Mouse (Mus musculus) stomach, embryonic 16.5 days (tissue): ENCODE measurements around the gene Inpp5d. TPM values are rescaled to one million over a fixed set of nuclear protein-coding genes. Genes with fewer than 3 reads are reported as not detected.

ENCODE experiments used
- ATAC-seq: fragments of 200-750 bp; cut with Nextera tagmentation; 2 replicates; pipeline ENCODE4 v1.8.0; 2017; ENCODE audit warnings: moderate number of reproducible peaks, moderate TSS enrichment; ENCODE audit not compliant: insufficient read depth, low FRiP score
- H3K27ac ChIP-seq: fragments of 300-500 bp; sonication (generic); 2 replicates; pipeline ENCODE4 v1.5.1; 2014; ENCODE audit warnings: low read length
- H3K27me3 ChIP-seq: fragments of 300-500 bp; sonication (generic); 2 replicates; pipeline ENCODE4 v1.6.1; 2014; ENCODE audit warnings: low read length, control low read depth, mixed read lengths; ENCODE audit not compliant: control insufficient read depth, insufficient read depth
- H3K36me3 ChIP-seq: fragments of 300-500 bp; sonication (generic); 2 replicates; pipeline ENCODE4 v1.6.1; 2014; ENCODE audit warnings: low read length; ENCODE audit not compliant: control insufficient read depth, insufficient read depth
- H3K4me1 ChIP-seq: fragments of 300-500 bp; sonication (generic); 2 replicates; pipeline ENCODE4 v1.6.1; 2014; ENCODE audit warnings: low read length, control low read depth, mixed read lengths; ENCODE audit not compliant: control insufficient read depth, insufficient read depth
- H3K4me2 ChIP-seq: fragments of 300-500 bp; sonication (generic); 2 replicates; pipeline ENCODE4 v1.6.1; 2014; ENCODE audit warnings: low read depth, low read length, mixed read lengths
- H3K4me3 ChIP-seq: fragments of 300-500 bp; sonication (generic); replicated peaks from 2 replicates; pipeline ENCODE4 v1.5.1; 2014; ENCODE audit warnings: mild to moderate bottlenecking, low read length
- H3K9ac ChIP-seq: fragments of 300-500 bp; sonication (generic); 2 replicates; pipeline ENCODE4 v1.6.1; 2014; ENCODE audit warnings: low read length
- H3K9me3 ChIP-seq: fragments of 300-500 bp; sonication (generic); replicated peaks from 2 replicates; pipeline ENCODE4 v1.6.1; 2016; ENCODE audit warnings: low read length, control low read depth; ENCODE audit not compliant: control insufficient read depth
- WGBS: fragments of 180-500 bp; shearing (Covaris S2); extraction: QIAGEN DNeasy Blood & Tissue Kit; methylation state at CpG from one replicate; pipeline ENCODE4 v1.1.7; 2014; 5-methylcytosine and 5-hydroxymethylcytosine counted together
- polyA plus RNA-seq: library from polyadenylated mRNA; unstranded; fragments of >200 nt; fragmentation: Nextera tagmentation; extraction: Ambion mirVana; gene quantifications from 2 replicates; pipeline ENCODE4 v1.2.1, GENCODE M21; 2015

Gene Inpp5d
- polyA plus RNA-seq, 1 experiment from 2014 or later: 8.6 TPM

- Histone ChIP-seq H3K4me1 (peaks cover 3% of the 10 kb centered on the region; the same call in 1 of the 2 replicates), H3K27ac (0 out of 2 replicates have a peak overlapping the region, but pooled peaks have one; percentile 26), H3K9me3 (0 out of 2 replicates have a peak, but pooled peaks cover 3% of the 10 kb centered on the region), H3K9ac (no peak overlapping the region), H3K4me3 (no peak overlapping the region), H3K4me2 (no peak overlapping the region), H3K27me3 (no peaks in the 10 kb centered on the region), H3K36me3 (no peaks in the 10 kb centered on the region)
- WGBS: 62% methylated on average over 8 of the region's 8 CpGs
- ATAC-seq: peak; percentile 17; the same call in 1 of the 2 replicates
Measured at GRCm38 (mm10) chr1:87658937-87659617, 39.0 kb downstream of the Inpp5d start.

- Histone ChIP-seq H3K9me3 (0 out of 2 replicates have a peak, but pooled peaks cover 3% of the 10 kb centered on the region), H3K4me2 (no peak overlapping the region), H3K27me3 (no peaks in the 10 kb centered on the region), H3K27ac (no peak overlapping the region), H3K4me1 (peaks cover 3% of the 10 kb centered on the region; the same call in 1 of the 2 replicates), H3K36me3 (no peaks in the 10 kb centered on the region), H3K4me3 (no peak overlapping the region), H3K9ac (no peak overlapping the region)
- ATAC-seq: no peak
- 77% methylated on average over 4 of the region's 4 CpGs for WGBS
Measured at GRCm38 (mm10) chr1:87659618-87659960, 39.5 kb downstream of the Inpp5d start.

DNA sequence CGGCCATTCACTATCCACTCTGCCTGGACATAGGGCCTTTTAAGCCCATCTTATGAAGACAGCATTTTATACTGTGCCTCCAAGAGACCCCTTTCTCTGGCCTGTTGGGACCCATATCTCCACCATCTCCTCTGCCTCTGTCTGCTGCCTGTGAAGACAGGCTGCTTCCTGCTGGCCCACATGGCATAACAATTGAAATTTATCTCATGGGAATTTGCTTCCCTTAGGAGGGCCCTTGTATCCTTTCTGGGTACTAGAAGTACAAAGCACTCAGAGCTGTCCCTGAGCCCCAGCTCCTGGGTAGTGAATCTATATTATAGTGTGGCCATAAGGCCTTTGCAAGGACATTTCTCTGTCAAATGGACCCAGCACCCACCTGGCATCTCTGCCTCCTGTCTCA, 40.6 kb downstream of the Inpp5d start:
- H3K4me2 ChIP-seq: no peak overlapping the region
- H3K27ac ChIP-seq: no peak overlapping the region
- H3K4me3 ChIP-seq: no peak overlapping the region
- no peak overlapping the region for H3K9ac ChIP-seq
- 0 out of 2 replicates have a peak, but pooled peaks cover 3% of the 10 kb centered on the region for H3K9me3 ChIP-seq
- no peaks in the 10 kb centered on the region for H3K27me3 ChIP-seq
- H3K4me1 ChIP-seq: peaks cover 3% of the 10 kb centered on the region; the same call in 1 of the 2 replicates
- WGBS: 87% methylated on average over 1 of the region's 1 CpGs
- no peaks in the 10 kb centered on the region for H3K36me3 ChIP-seq
- no peak for ATAC-seq

DNA sequence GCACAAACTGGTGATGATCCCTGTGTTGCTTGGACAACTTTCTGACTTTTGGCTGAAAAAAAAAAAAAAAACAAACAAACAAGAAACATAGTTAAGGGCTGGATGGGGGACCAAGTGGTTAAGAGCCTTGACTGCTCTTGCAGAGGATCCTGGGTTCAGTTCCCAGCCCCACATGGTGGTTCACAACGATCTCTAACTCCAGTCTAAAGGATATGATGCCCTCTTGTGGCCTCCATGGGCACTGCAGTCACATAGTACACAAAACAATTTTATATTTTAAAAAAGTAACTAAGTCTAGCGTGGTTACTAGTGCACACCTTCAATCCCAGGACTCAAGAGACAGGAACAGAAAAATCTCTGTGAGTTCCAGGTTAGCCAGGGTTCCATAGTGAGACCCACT, 43.9 kb downstream of the Inpp5d start:
- H3K4me1 ChIP-seq: peaks cover 2% of the 10 kb centered on the region; the same call in 1 of the 2 replicates
- ATAC-seq: no peak
- no peak overlapping the region for H3K27ac ChIP-seq
- no peak overlapping the region for H3K9ac ChIP-seq
- H3K9me3 ChIP-seq: 0 out of 2 replicates have a peak, but pooled peaks cover 3% of the 10 kb centered on the region
- no peaks in the 10 kb centered on the region for H3K36me3 ChIP-seq
- H3K4me3 ChIP-seq: no peak overlapping the region
- H3K4me2 ChIP-seq: no peak overlapping the region
- H3K27me3 ChIP-seq: no peaks in the 10 kb centered on the region
- WGBS: 77% methylated on average over 2 of the region's 2 CpGs

- 55% methylated on average over 1 of the region's 1 CpGs for WGBS
Measured at GRCm38 (mm10) chr1:87667006-87667405, 46.9 kb downstream of the Inpp5d start.

GRCm38 (mm10) chr1:87668300-87668699, 48.2 kb downstream of the Inpp5d start:
- H3K27me3 ChIP-seq: no peaks in the 10 kb centered on the region
- ATAC-seq: no peak
- H3K4me2 ChIP-seq: no peak overlapping the region
- H3K36me3 ChIP-seq: no peaks in the 10 kb centered on the region
- no peak overlapping the region for H3K4me3 ChIP-seq
- H3K4me1 ChIP-seq: no peaks in the 10 kb centered on the region
- H3K27ac ChIP-seq: no peak overlapping the region
- H3K9me3 ChIP-seq: 0 out of 2 replicates have a peak, but pooled peaks cover 3% of the 10 kb centered on the region
- H3K9ac ChIP-seq: no peak overlapping the region
- 84% methylated on average over 7 of the region's 7 CpGs for WGBS

More at GRCm38 (mm10) chr1:87667006-87667405, 46.9 kb downstream of the Inpp5d start:
- Histone ChIP-seq H3K27me3 (no peaks in the 10 kb centered on the region), H3K4me1 (no peaks in the 10 kb centered on the region), H3K4me2 (no peak overlapping the region), H3K27ac (no peak overlapping the region), H3K9me3 (0 out of 2 replicates have a peak, but pooled peaks cover 3% of the 10 kb centered on the region), H3K9ac (no peak overlapping the region), H3K36me3 (no peaks in the 10 kb centered on the region), H3K4me3 (no peak overlapping the region)
- no peak for ATAC-seq

DNA sequence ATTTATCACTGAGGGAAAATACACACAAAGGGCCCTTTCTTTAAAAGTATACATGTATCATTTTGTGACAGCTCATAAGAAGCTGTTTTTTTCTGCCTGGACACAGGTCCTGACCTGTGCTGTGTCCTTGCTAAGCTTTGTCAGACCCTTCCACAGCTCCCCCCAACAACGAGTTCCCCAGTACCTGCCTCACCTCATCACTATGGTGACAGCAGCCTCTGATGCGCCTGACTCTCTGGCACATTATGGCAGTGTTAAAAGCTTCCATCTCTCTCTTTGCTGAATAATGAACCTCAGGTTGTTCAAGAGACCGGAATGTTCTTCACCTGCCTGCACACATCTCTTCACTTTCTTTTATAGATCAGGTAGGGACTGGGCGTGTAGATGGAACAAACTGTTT, 51.4 kb downstream of the Inpp5d start:
- Histone ChIP-seq H3K9ac (no peak overlapping the region), H3K27ac (no peak overlapping the region), H3K4me2 (no peak overlapping the region), H3K36me3 (no peaks in the 10 kb centered on the region), H3K9me3 (no peaks in the 10 kb centered on the region), H3K4me1 (no peaks in the 10 kb centered on the region), H3K27me3 (no peaks in the 10 kb centered on the region), H3K4me3 (no peak overlapping the region)
- no peak for ATAC-seq
- 42% methylated on average over 4 of the region's 4 CpGs for WGBS

GRCm38 (mm10) chr1:87673822-87674604, 53.9 kb downstream of the Inpp5d start:
- H3K27ac ChIP-seq: no peak overlapping the region
- no peak overlapping the region for H3K4me3 ChIP-seq
- no peaks in the 10 kb centered on the region for H3K9me3 ChIP-seq
- no peaks in the 10 kb centered on the region for H3K36me3 ChIP-seq
- no peak for ATAC-seq
- 79% methylated on average over 9 of the region's 9 CpGs for WGBS
- no peaks in the 10 kb centered on the region for H3K27me3 ChIP-seq
- H3K4me1 ChIP-seq: no peaks in the 10 kb centered on the region
- H3K4me2 ChIP-seq: no peak overlapping the region
- H3K9ac ChIP-seq: no peak overlapping the region

- H3K4me3 ChIP-seq: no peak overlapping the region
- no peak overlapping the region for H3K4me2 ChIP-seq
- no peak overlapping the region for H3K9ac ChIP-seq
- H3K27me3 ChIP-seq: no peaks in the 10 kb centered on the region
- H3K36me3 ChIP-seq: no peaks in the 10 kb centered on the region
- no peaks in the 10 kb centered on the region for H3K4me1 ChIP-seq
- no peak overlapping the region for H3K27ac ChIP-seq
- 74% methylated on average over 6 of the region's 6 CpGs for WGBS
- ATAC-seq: no peak
- no peaks in the 10 kb centered on the region for H3K9me3 ChIP-seq
Measured at GRCm38 (mm10) chr1:87676006-87676405, 55.9 kb downstream of the Inpp5d start.
